Mouse (Mus musculus) ES-E14 (cell line): ENCODE measurements at regions not wholly inside any gene's neighbourhood (a gene's known extent, or its start where the extent isn't known, plus 50 kb on each side); places are given as distances from the start of the nearest gene placed in this dataset.

ENCODE experiments used
- ZC3H11A ChIP-seq: IDR thresholded peaks from 2 replicates; pipeline ENCODE4 v1.6.1; 2012; ENCODE audit warnings: low read depth, mild to moderate bottlenecking, inconsistent platforms, low read length, borderline replicate concordance
- ZNF384 ChIP-seq: IDR thresholded peaks from 2 replicates; pipeline ENCODE4 v1.6.1; 2012; ENCODE audit warnings: low read depth, low read length, inconsistent platforms

- TF ChIP-seq ZC3H11A (no peak), ZNF384 (no peak)
Measured at GRCm38 (mm10) chr6:89059431-89059975, 157.5 kb downstream of the Tpra1 start.
